Mouse (Mus musculus): Measurements from ENCODE around the gene Tmem33. TPM values are rescaled to one million over a fixed set of nuclear protein-coding genes. Genes with fewer than 3 reads are reported as not detected.

Gene Tmem33
- total RNA-seq (2021) = 100 to 1,000 TPM; 127 to 188 TPM
- polyA plus RNA-seq (2012; rRNA removed) = 158 and 210 TPM in 2 replicates
- long read RNA-seq, full-length matches to known transcripts = 69 of 76 reads
- long read RNA-seq, partial matches to known transcripts = 1 of 76 reads
- long read RNA-seq, other reads (novel, unspliced or antisense) = 6 of 76 reads

DNA sequence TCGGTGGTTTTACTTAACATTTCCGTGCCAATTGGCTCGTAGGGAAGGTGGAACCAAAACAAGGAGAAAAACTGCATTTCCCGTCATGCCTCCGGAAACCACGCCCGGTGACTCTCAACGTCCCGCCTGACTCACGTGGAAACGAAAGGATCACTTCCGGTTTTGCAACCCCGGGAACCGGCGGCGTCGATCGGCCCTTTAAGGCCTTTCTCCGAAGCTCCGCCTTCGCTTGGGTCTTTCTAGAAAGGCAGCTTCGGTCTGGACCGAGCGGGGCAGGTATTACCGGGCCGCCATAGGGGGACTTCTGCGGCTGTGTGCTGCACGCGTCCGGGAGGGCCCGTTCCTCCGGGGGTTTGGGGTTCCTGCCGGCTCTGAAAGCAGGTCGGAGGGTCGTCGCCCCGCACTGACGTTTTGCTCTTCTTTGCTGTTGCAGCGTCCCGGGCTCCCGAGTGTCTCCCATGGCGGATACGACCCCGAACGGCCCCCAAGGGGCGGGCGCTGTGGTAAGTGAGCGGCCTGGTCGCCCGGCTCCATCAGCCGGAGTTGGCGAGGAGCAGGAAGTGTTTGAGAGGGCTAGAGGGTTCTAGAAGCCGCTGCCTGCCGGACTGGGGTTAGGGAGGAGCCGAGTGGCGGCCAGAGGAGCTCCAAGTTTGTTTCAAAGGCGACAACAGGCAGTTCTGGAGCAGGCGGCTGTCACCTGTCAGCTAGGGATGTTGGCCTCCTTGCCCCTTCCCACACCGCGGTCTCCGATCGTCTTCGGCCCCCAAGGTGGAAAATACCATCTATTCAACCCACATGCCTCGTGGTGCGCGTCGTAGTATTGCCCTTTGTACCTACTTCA, at the start of gene Tmem33:
Tmem33 (plus strand) TSS at position 35 of the 841 bp plus-strand sequence.
- DNase-seq = peak; percentile 97

DNA sequence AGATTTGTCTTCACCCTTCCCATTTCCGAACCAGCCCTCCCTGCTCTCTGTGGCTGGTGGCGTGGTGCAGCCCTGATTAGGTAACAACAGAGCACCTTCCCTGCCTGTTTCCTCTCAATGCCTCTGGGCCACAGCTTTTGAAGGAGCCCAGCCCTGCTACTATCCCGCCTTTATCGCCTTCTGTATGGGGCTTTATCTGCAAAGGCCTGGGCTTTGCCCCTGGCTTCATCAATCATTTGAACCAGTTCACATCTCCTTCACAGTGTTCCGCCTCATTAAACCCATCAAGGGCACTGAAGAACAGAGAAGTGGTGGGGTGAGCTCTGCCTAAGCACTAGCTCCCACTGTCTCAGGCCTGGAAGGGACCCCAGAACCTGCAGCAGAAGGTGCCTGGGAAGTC, 47.2 kb upstream of the Tmem33 start:
- no peak for DNase-seq

DNA sequence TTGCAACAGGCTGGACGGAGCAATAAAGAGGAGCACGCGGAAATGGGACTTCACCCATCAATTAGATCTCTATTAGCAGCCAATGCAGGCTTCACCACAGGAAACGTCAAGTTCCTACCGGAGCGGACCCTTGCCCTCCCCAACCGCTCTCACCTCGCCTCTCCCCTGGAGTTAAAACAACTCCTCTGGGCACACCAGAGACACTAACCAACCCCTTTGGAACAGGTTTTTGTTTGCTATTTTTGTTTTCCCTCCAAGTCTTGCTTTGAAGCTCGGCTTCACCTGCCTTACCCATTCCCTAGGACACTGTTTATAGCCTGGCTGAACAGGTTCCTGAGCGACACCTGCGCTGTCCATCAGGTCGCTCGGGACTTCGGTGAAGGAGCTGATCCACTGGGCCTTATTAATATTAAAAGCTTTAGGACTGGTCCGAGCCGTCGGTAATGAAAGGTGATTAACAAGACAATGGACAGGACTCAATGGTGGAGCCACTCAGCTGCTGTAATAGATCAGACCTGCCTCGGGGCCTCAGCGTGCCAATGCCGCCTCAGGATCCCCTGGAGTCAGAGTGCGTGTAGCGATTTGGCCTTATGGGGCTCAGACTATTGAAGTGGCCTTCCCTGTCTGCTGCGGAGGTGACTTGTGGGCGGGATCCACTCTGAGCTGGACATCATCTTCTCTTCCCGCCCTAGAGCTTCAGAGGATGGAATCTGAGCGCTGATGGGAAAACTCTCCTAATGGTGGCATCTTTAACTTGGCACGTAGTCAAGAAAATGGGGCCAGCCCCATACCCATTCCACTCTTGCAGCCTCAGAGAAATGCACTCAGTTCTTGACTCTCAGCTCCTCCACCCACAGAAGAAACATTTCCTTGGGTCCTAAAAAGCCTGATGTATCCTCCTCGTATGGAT, 45.0 kb upstream of the Tmem33 start:
- DNase-seq = no peak

DNA sequence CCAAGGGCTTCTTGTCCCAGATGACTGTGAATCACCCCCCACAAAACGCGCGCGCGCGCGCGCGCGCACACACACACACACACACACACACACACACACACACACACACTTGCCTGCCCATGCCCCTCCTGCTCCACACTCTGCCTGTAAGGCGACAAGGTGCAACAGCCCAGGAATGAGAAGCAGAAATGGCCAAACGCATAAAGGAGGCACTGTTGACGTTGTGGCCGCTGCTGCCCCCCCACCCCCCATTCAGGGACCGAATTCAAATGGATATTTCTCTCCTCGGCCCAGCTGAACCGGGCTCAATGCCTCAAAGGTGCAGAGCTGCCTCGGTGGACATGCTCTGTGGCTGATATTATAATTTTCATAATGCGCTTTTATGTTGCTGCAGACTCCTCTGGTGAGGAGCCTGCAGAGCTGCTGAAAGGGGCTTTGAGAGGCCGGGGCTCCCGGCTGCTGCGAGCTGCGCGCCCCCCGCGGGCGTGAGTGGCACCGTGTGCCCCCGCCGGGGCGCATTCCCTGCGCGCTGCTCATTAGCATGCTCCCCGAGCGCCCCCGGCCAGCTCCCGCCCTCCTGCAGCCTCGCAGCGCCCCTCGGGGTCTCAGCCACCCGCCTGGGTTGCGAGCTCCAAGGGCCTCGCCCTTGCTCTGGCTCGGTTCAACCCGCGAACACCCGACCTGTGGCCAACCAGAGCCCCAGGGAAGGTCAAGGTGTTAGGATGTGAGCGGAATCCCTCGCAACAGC, 44.2 kb upstream of the Tmem33 start:
- DNase-seq = no peak

DNA sequence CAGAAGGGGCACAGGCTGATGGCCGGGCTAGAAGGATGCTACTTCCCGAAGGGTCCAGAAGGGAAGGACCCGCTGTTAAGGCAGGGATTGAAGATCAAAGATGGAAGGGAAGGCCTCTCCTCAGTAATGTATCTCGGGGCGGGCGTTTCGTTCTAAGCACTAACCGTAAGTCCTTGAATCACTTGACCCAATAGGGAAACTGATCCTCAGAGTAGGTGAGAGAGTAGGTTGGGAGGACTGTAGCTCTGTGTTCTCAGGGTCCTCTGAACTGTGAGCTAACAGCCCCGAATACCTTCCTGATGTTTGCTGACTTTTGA, 43.6 kb upstream of the Tmem33 start:
- no peak for DNase-seq

DNA sequence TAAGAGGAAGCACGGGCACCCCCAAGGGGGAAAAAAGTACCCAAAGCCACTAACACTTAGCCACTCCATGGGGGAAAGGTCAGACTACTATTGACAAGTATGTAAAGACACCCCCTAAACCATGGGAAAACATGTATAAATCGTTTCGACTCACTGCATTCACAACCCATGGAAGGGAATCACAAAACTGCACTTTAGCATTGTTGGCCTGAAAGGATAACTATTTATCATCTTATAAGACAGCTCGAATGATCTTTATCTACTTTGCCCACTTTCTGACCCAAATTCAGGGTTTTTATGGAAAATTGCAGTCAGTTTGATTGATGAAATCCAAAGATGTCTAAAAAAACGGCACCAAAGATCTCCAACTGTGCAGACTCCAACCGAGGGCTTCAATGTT, 38.5 kb upstream of the Tmem33 start:
- no peak for DNase-seq

DNA sequence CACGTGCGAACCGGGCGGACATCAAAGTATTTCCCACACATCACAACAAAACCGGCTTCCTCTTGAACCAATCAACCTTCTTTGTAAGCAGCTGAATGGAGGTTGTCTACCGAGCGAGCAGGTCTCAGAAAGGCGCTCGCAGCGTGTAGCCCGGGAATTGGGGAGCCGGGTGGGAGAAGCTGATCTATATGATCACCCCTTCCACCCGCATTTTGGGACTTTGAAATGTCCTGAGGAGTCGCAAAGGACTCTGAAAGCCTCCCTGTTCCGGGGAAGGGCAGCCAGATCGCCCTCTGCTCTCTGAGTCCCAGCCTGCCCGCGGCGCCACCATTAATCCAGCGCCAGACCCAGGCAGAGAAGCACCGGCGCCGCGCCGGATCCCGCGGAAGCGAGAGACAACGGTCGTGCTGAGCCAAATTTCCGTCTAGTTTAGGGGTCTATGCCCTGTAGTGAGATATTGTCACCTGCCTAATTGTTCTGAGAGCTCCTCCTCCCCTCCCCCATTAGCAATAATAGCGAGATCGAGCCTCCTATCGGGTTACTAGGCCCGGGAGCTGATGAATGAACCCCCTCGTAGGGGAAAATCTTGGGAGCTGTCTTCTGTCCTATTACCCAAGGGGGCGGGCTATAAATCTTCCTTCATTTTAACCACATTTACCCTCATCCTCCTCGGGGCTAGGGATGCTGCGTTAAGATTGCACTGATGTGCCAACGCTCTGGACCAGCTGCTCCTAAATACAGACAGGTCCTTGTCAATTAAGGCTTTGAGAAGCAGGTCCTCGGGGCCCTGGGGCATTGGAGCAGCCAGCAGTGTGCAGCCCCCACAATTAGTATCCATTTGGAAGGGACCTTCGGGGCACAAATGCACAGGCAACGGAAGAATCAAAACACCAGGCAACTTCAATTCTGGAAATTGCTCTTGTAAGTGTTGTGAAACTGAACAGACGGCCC, 37.6 kb upstream of the Tmem33 start:
- peak; percentile 39 for DNase-seq

DNA sequence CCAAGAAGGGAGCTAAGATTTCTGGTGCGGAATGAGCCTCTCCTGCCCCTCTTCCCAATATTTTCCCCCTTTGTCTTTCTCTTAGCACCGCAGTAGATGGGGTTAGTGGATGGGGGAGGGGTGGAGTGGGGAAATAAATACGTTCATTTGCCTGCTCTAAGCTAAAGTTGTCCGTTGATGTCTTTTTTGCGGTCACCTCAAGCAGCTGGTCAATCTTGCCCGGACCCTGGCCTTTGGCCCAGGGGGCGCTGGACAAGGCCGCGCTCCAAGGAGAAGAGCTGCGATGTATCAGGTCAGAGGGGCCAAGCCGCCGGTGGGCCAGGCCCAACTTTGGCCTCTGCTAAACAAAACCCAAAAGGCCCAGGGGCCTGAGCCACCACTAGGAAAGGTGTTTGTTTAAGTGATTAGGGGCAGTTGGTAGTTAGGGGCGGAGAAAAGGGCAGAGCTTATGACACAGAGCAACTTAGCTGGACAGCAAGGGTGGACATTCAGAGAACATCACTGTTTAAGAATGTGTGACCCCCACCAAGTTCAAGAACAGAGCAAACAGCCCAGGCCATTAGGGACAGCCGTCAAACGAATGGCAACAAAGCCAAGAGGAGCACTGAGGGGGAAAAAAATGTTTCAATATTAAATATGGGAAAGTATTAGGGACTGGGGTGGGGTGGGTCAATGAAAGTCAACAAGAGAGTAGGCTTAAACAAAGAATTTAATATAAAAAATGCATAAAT, 36.8 kb upstream of the Tmem33 start:
- DNase-seq = no peak

DNA sequence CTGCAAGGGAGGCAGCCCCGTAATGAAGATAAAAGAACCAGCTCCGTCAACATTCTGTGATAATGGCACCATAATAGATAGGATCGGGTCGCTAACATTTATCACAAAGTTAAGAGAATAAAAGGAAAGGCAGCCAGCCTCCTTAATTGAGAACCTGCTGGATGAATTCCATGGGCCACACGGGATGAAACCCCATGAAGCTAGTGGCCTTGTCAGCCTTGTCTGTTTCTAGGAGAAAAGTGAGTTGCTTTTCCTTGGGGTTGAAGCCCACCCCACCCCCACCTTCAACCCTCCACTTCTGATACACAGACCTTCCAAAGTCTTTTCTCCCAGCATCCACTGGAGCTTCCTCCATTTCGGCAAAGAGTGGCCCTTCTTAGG, 36.3 kb upstream of the Tmem33 start:
- no peak for DNase-seq

DNA sequence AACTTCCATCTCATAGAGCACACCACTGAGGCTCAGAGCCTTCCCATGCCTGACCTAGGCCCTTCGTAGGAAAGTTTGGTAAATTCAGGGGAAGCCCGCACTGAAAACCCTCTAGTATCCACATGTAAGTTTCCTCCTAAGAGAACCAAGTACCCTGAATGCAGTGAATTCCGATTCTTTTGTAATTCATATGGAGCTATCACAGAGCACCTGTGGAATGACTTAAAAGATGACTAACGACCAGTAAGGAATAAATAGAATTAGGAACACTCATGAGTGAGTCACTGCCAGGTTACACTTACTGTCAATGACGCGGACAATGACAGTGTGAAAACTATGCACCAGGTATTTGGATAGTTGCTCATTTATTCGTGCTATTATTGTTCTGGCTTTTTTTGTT, 34.6 kb upstream of the Tmem33 start:
- DNase-seq = no peak

DNA sequence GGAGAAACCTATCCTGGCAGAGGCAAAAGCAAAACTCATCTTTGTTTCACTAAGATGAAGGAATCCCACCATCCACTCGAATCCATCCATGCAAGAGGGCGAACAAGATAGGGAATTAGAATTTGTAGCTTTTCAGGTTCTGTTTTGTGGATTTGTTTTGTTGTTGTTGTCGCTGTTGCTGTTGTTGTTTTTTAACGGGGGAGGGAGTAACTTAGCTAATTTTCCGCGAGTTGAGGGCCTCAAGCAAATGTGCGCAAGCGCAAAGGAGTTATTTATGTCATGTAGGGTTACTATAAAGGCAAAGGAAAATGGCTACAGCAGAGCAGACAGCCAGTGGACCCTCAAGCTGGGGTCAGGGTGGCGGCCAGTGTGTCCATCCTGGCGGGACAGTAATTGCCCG, 33.1 kb upstream of the Tmem33 start:
- no peak for DNase-seq

DNA sequence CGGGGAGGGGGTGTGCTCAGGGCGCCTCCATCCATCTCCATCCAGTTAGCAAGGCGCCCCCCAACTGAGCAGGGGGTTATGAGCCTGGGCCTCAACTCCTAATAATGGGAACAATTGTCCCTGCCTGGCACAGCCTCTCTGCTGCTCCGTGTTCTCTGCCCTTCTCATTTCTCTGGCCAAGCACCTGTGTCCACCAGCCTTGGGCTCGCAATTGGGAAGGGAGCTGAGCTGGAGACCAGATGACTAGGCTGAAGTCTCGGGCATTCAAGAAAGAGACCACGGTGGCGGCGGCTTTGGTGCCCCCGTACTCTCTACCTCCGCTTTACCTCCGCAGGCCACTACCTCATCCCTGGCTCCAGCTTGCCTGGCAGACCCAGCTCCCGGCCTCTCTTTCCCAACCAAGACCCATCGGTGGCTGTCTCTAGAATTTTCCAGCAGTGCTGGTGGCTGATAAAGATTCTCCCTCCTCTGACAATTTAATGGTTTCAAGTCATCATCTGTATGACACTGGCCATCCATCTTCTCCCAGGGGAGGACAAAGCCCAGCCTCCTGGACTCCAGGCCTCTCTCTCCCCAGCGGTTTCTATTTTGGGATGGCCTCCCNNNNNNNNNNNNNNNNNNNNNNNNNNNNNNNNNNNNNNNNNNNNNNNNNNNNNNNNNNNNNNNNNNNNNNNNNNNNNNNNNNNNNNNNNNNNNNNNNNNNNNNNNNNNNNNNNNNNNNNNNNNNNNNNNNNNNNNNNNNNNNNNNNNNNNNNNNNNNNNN, 32.5 kb upstream of the Tmem33 start:
- DNase-seq = no peak

DNA sequence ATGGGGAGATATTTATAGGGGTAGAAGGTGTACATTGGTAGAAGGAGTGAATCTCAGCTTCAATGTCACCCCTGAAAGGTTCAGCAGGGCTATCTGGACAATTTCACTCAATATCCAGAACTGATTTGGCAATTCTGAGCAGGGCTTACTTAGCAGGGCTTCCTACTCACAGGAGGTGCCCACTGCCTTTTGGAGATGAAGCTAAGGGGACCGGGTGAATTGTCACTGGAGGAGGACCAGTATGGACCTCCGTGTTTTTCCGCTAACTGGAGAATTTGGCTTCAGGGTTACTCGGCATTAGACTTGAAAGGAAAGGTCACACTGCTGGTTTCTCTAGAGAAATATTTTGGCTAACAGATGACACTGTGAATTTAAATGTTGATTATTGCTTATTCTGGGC, 25.7 kb upstream of the Tmem33 start:
- no peak for DNase-seq

DNA sequence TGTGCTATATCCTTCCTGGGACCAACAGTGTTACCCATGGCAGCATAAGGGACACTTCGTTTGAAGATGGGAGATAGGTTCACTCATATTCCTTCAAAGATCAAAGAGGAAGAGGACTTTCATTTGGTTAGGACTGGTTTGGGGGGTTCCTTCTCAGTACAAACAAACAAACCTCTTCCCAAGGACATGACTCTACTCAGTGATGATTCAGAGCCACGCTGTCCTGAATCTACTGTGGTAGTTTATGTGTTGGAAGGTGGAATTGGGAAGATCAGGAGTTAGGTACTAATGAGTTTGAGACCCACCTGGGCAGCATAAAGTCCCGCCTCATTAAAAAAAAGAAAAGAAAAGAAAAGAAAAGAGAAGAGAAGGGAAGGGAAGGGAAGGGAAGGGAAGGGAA, 24.9 kb upstream of the Tmem33 start:
- DNase-seq = no peak

DNA sequence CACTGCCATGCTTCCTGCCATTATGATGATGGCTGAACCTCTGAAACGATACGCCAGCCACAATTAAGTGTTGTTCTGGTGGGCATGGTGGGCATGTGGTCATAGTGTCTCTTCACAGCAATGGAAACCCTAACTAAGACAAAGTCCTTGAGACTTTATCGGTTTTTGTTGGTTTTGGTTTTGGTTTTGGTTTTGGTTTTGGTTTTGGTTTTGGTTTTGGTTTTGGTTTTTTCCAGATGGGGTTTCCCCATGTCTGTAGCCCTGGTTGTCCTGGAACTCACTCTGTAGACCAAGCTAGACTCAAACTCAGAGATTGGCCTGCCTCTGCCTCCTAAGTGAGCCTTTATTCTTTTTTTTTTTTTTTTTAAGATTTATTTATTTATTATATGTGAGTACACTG, 23.8 kb upstream of the Tmem33 start:
- no peak for DNase-seq

DNA sequence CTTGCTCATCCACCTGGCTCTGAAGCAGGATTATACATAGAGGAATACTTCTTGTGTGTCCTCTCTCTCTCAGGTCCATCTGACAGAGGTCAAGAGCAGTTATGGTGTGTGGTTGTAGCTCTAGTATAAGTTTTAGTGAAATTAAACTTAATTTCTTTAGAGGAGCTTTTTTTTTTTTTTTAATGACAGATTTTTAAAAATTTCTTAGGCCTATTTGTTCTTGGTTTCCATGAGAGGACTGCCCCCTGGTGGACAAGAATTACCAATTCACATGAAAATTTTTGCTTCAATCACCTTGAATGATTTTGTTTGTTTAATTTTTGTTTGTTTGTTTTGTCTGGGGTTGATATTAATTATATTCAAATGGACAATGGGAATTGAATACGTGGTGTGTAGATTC, 22.1 kb upstream of the Tmem33 start:
- no peak for DNase-seq

DNA sequence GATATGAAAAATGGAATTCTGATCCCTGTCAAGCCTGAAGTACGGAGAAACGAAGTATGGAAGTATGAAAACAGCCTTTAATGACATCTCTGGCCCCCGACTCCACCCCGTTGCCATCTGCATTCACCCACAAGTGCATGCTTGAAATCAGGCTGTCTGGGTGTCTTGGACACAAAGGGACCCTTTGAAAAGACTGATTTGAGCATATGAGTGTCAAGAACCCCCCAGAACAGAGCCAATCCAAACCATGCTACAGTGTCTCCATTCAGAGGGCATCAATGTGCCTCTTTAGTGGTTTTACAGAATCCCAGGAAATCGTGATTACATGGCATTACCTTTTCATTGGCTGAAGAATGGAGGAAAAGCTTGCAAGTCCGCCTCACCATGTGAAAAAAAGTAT, 18.7 kb upstream of the Tmem33 start:
- no peak for DNase-seq

DNA sequence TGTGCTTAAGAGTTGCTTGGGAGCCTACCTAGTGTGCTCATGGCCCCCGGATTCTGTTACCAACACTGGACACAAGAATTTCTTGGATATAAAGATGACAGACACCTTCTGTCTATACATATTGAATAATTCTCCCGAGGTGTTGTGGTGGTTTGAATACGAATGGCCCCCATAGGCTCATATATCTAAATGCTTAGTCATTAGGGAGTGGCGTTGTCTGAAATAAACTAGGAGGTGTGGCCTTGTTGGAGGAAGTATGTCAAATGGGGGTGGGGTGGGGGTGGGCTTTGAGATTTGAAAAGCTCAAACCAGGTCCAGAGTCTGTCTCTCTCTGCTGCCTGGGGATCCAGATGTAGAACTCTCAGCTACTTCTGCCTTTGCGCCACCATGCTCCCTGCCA, 17.1 kb upstream of the Tmem33 start:
- no peak for DNase-seq

DNA sequence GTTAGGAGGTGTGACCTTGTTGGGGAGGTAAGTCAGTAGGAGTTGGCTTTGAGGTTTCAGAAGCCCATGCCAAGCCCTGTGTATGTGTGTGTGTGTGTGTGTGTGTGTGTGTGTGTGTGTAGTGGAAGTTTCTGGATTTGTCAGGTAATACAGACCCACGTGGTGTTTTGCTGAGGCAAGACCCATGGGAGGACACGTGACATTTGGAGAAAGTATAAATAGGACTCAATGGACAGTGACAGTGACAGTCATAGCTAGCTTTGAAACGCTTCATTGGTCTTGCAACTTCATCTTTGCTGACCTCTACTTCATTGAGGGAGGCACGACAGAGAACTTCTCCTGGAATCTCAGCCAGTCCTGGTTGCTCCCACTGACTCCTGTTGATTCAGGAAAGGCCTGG, 8.1 kb upstream of the Tmem33 start:
- DNase-seq = no peak

DNA sequence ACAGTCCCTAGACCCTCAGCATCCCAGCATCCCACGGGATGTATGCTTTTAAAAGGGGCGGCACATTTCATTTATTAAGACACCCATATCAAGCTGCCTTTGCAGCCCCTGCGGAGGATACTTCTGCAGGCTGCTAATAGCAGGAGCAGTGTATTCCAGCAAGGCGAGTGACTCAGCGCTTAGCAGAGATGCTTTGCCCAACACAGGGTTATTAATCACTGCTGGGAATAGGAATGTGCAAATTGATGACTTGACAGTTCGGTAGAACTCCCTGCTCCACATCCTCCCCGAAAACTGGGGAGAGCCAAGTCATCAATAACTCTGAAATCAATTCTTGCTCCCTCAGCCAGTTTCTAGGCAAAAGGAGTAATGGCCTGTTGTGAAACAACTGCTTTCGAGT, 4.7 kb upstream of the Tmem33 start:
- peak; percentile 35 for DNase-seq
